Mouse (Mus musculus) lung, embryonic 16.5 days (tissue): Measurements from ENCODE around the gene L3mbtl2. TPM values are rescaled to one million over a fixed set of nuclear protein-coding genes. Genes with fewer than 3 reads are reported as not detected.
A peak's percentile ranks its signal among the peaks of the same experiment; 100 is the strongest.

Source experiments
- ATAC-seq: fragments of 200-750 bp; cut with Nextera tagmentation; 2 replicates; pipeline ENCODE4 v1.8.0; 2017; ENCODE audit warnings: low read depth, mild to moderate bottlenecking, moderate library complexity
- H3K27ac ChIP-seq: fragments of 300-500 bp; sonication (generic); 2 replicates; pipeline ENCODE4 v1.5.1; 2014; ENCODE audit warnings: mild to moderate bottlenecking, control low read depth, low read length
- H3K27me3 ChIP-seq: fragments of 300-500 bp; sonication (generic); 2 replicates; pipeline ENCODE4 v1.6.1; 2014; ENCODE audit warnings: low read depth, low read length, mixed read lengths; ENCODE audit not compliant: control insufficient read depth, insufficient read depth
- H3K36me3 ChIP-seq: fragments of 300-500 bp; sonication (generic); 2 replicates; pipeline ENCODE4 v1.6.1; 2014; ENCODE audit warnings: low read length; ENCODE audit not compliant: control insufficient read depth, insufficient read depth
- H3K4me1 ChIP-seq: fragments of 300-500 bp; sonication (generic); replicated peaks from 2 replicates; pipeline ENCODE4 v1.6.1; 2014; ENCODE audit warnings: low read length, mixed read lengths; ENCODE audit not compliant: control insufficient read depth, insufficient read depth
- H3K4me2 ChIP-seq: fragments of 300-500 bp; sonication (generic); 2 replicates; pipeline ENCODE4 v1.6.1; 2014; ENCODE audit warnings: low read depth, low read length, control low read depth
- H3K4me3 ChIP-seq: fragments of 300-500 bp; sonication (generic); 2 replicates; pipeline ENCODE4 v1.5.1; 2014; ENCODE audit warnings: mild to moderate bottlenecking, low read length, control low read depth
- H3K9ac ChIP-seq: fragments of 300-500 bp; sonication (generic); 2 replicates; pipeline ENCODE4 v1.6.1; 2014; ENCODE audit warnings: low read length, control low read depth
- H3K9me3 ChIP-seq: fragments of 300-500 bp; sonication (generic); 2 replicates; pipeline ENCODE4 v1.6.1; 2016; ENCODE audit warnings: low read length; ENCODE audit not compliant: control insufficient read depth
- WGBS: fragments of 180-500 bp; shearing (Covaris S2); extraction: QIAGEN DNeasy Blood & Tissue Kit; methylation state at CpG from one replicate; pipeline ENCODE4 v1.1.7; 2014; 5-methylcytosine and 5-hydroxymethylcytosine counted together
- polyA plus RNA-seq: library from polyadenylated mRNA; unstranded; fragments of >200 nt; fragmentation: Nextera tagmentation; extraction: Ambion mirVana; gene quantifications from 2 replicates; pipeline ENCODE4 v1.2.1, GENCODE M21; 2015

The L3mbtl2 gene
- polyA plus RNA-seq, 1 experiment from 2014 or later, result 24.8 TPM

- no peak for ATAC-seq
- no peak overlapping the region for H3K27ac ChIP-seq
- no peak overlapping the region for H3K4me3 ChIP-seq
- no peaks in the 10 kb centered on the region for H3K27me3 ChIP-seq
- no peaks in the 10 kb centered on the region for H3K9me3 ChIP-seq
- H3K36me3 ChIP-seq, result peaks cover 34% of the 10 kb centered on the region
- no peaks in the 10 kb centered on the region for H3K4me1 ChIP-seq
- no peak overlapping the region for H3K4me2 ChIP-seq
- WGBS, result 86% methylated on average over 13 of the region's 13 CpGs
- no peak overlapping the region for H3K9ac ChIP-seq
Measured at GRCm38 (mm10) chr15:81702306-81703093, 38.8 kb downstream of the L3mbtl2 start.

- Histone ChIP-seq H3K36me3 (peaks cover 38% of the 10 kb centered on the region), H3K27ac (no peak overlapping the region), H3K4me3 (no peak overlapping the region), H3K27me3 (no peaks in the 10 kb centered on the region), H3K4me2 (no peak overlapping the region), H3K9me3 (no peaks in the 10 kb centered on the region), H3K9ac (no peak overlapping the region), H3K4me1 (no peaks in the 10 kb centered on the region)
- WGBS, result 75% methylated on average over 3 of the region's 3 CpGs
- no peak for ATAC-seq
Measured at GRCm38 (mm10) chr15:81703094-81703489, 39.4 kb downstream of the L3mbtl2 start.

- ATAC-seq, result no peak
- H3K36me3 ChIP-seq, result peaks cover 65% of the 10 kb centered on the region
- H3K9ac ChIP-seq, result no peak overlapping the region
- no peak overlapping the region for H3K27ac ChIP-seq
- H3K27me3 ChIP-seq, result no peaks in the 10 kb centered on the region
- no peak overlapping the region for H3K4me3 ChIP-seq
- H3K4me2 ChIP-seq, result no peak overlapping the region
- no peaks in the 10 kb centered on the region for H3K9me3 ChIP-seq
- WGBS, result 88% methylated on average over 11 of the region's 11 CpGs
- no peaks in the 10 kb centered on the region for H3K4me1 ChIP-seq
Measured at GRCm38 (mm10) chr15:81708991-81709390, 45.3 kb downstream of the L3mbtl2 start.

- Histone ChIP-seq H3K4me3 (no peak overlapping the region), H3K4me2 (no peak overlapping the region), H3K4me1 (no peaks in the 10 kb centered on the region), H3K9me3 (no peaks in the 10 kb centered on the region), H3K27ac (no peak overlapping the region), H3K9ac (no peak overlapping the region), H3K27me3 (no peaks in the 10 kb centered on the region), H3K36me3 (peaks cover 58% of the 10 kb centered on the region)
- 95% methylated on average over 1 of the region's 1 CpGs for WGBS
- no peak for ATAC-seq
Measured at GRCm38 (mm10) chr15:81709686-81710085, 46.0 kb downstream of the L3mbtl2 start.

- no peak for ATAC-seq
- peaks cover 58% of the 10 kb centered on the region for H3K36me3 ChIP-seq
Measured at GRCm38 (mm10) chr15:81710801-81711200, 47.1 kb downstream of the L3mbtl2 start.

GRCm38 (mm10) chr15:81713742-81714141, 50.1 kb downstream of the L3mbtl2 start:
- Histone ChIP-seq H3K36me3 (peaks cover 70% of the 10 kb centered on the region), H3K27ac (no peak overlapping the region), H3K4me3 (no peak overlapping the region), H3K4me1 (no peaks in the 10 kb centered on the region), H3K4me2 (no peak overlapping the region), H3K9ac (no peak overlapping the region), H3K9me3 (no peaks in the 10 kb centered on the region), H3K27me3 (no peaks in the 10 kb centered on the region)
- ATAC-seq, result no peak
- 67% methylated on average over 6 of the region's 6 CpGs for WGBS

More at GRCm38 (mm10) chr15:81710801-81711200, 47.1 kb downstream of the L3mbtl2 start:
- no peaks in the 10 kb centered on the region for H3K27me3 ChIP-seq
- no peak overlapping the region for H3K4me2 ChIP-seq
- H3K9ac ChIP-seq, result no peak overlapping the region
- H3K9me3 ChIP-seq, result no peaks in the 10 kb centered on the region
- H3K4me3 ChIP-seq, result no peak overlapping the region
- no peaks in the 10 kb centered on the region for H3K4me1 ChIP-seq
- H3K27ac ChIP-seq, result no peak overlapping the region
- WGBS, result 72% methylated on average over 4 of the region's 4 CpGs

- peaks cover 67% of the 10 kb centered on the region for H3K36me3 ChIP-seq
- 0 out of 2 replicates have a peak, but pooled peaks have one; percentile 23 for ATAC-seq
- 80% methylated on average over 9 of the region's 9 CpGs for WGBS
Measured at GRCm38 (mm10) chr15:81718336-81719138, 54.8 kb downstream of the L3mbtl2 start.

GRCm38 (mm10) chr15:81719139-81719531, 55.4 kb downstream of the L3mbtl2 start:
- ATAC-seq, result no peak
- WGBS, result 89% methylated on average over 6 of the region's 6 CpGs
- no peak overlapping the region for H3K9ac ChIP-seq
- H3K27ac ChIP-seq, result no peak overlapping the region
- no peaks in the 10 kb centered on the region for H3K4me1 ChIP-seq
- H3K4me3 ChIP-seq, result no peak overlapping the region
- no peaks in the 10 kb centered on the region for H3K27me3 ChIP-seq
- no peak overlapping the region for H3K4me2 ChIP-seq
- H3K9me3 ChIP-seq, result no peaks in the 10 kb centered on the region
- peaks cover 72% of the 10 kb centered on the region for H3K36me3 ChIP-seq

More at GRCm38 (mm10) chr15:81718336-81719138, 54.8 kb downstream of the L3mbtl2 start:
- Histone ChIP-seq H3K4me1 (no peaks in the 10 kb centered on the region), H3K4me2 (no peak overlapping the region), H3K9me3 (no peaks in the 10 kb centered on the region), H3K4me3 (no peak overlapping the region), H3K27ac (no peak overlapping the region), H3K9ac (no peak overlapping the region), H3K27me3 (no peaks in the 10 kb centered on the region)

GRCm38 (mm10) chr15:81722361-81722760, 58.7 kb downstream of the L3mbtl2 start:
- no peak for ATAC-seq
- H3K4me3 ChIP-seq, result no peak overlapping the region

More at GRCm38 (mm10) chr15:81722361-81722760, 58.7 kb downstream of the L3mbtl2 start:
- Histone ChIP-seq H3K9ac (no peak overlapping the region), H3K4me1 (0 out of 2 replicates have a peak, but pooled peaks cover 3% of the 10 kb centered on the region), H3K9me3 (no peaks in the 10 kb centered on the region), H3K36me3 (peaks cover 49% of the 10 kb centered on the region), H3K27me3 (no peaks in the 10 kb centered on the region), H3K4me2 (no peak overlapping the region), H3K27ac (no peak overlapping the region)
- 95% methylated on average over 5 of the region's 5 CpGs for WGBS
